Mouse (Mus musculus) intestine, embryonic 15.5 days (tissue): ENCODE data around the gene Tcirg1. TPM values are rescaled to one million over a fixed set of nuclear protein-coding genes. Genes with fewer than 3 reads are reported as not detected.

ENCODE experiments used
- ATAC-seq: fragments of 200-750 bp; cut with Nextera tagmentation; 2 replicates; pipeline ENCODE4 v1.8.0; 2017; ENCODE audit warnings: moderate TSS enrichment, moderate library complexity
- H3K27ac ChIP-seq: fragments of 300-500 bp; sonication (generic); 2 replicates; pipeline ENCODE4 v1.5.1; 2015; ENCODE audit warnings: mild to moderate bottlenecking, inconsistent platforms
- H3K27me3 ChIP-seq: fragments of 300-500 bp; sonication (generic); replicated peaks from 2 replicates; pipeline ENCODE4 v1.6.1; 2015; ENCODE audit warnings: inconsistent platforms
- H3K36me3 ChIP-seq: fragments of 300-500 bp; sonication (generic); 2 replicates; pipeline ENCODE4 v1.6.1; 2015; ENCODE audit warnings: inconsistent platforms
- H3K4me1 ChIP-seq: fragments of 300-500 bp; sonication (generic); replicated peaks from 2 replicates; pipeline ENCODE4 v1.6.1; 2015; ENCODE audit warnings: inconsistent platforms
- H3K4me2 ChIP-seq: fragments of 300-500 bp; sonication (generic); replicated peaks from 2 replicates; pipeline ENCODE4 v1.6.1; 2015; ENCODE audit warnings: mild to moderate bottlenecking, inconsistent platforms
- H3K4me3 ChIP-seq: fragments of 300-500 bp; sonication (generic); replicated peaks from 2 replicates; pipeline ENCODE4 v1.5.1; 2015; ENCODE audit warnings: inconsistent platforms
- H3K9ac ChIP-seq: fragments of 300-500 bp; sonication (generic); 2 replicates; pipeline ENCODE4 v1.6.1; 2015; ENCODE audit warnings: inconsistent platforms
- H3K9me3 ChIP-seq: fragments of 300-500 bp; sonication (generic); 2 replicates; pipeline ENCODE4 v1.6.1; 2016; ENCODE audit warnings: inconsistent platforms
- WGBS: fragments of 180-500 bp; shearing (Covaris S2); methylation state at CpG from one replicate; pipeline ENCODE4 v1.1.7; 2015; 5-methylcytosine and 5-hydroxymethylcytosine counted together
- polyA plus RNA-seq: library from polyadenylated mRNA; unstranded; fragments of >200 nt; fragmentation: Nextera tagmentation; extraction: Ambion mirVana; gene quantifications from 2 replicates; pipeline ENCODE4 v1.2.1, GENCODE M21; 2015

The Tcirg1 gene
- polyA plus RNA-seq, 1 experiment from 2014 or later, result 50.9 TPM

- no peak overlapping the region for H3K4me3 ChIP-seq
- WGBS, result 72% methylated on average over 7 of the region's 7 CpGs
- H3K4me1 ChIP-seq, result 0 out of 2 replicates have a peak, but pooled peaks cover 8% of the 10 kb centered on the region
- H3K9ac ChIP-seq, result no peak overlapping the region
- H3K36me3 ChIP-seq, result no peaks in the 10 kb centered on the region
- H3K9me3 ChIP-seq, result no peaks in the 10 kb centered on the region
- no peak for ATAC-seq
- no peak overlapping the region for H3K27ac ChIP-seq
- H3K27me3 ChIP-seq, result no peaks in the 10 kb centered on the region
- H3K4me2 ChIP-seq, result no peak overlapping the region
These were observed 35.4 kb upstream of the Tcirg1 start for GRCm38 (mm10) chr19:3942315-3942714.

DNA sequence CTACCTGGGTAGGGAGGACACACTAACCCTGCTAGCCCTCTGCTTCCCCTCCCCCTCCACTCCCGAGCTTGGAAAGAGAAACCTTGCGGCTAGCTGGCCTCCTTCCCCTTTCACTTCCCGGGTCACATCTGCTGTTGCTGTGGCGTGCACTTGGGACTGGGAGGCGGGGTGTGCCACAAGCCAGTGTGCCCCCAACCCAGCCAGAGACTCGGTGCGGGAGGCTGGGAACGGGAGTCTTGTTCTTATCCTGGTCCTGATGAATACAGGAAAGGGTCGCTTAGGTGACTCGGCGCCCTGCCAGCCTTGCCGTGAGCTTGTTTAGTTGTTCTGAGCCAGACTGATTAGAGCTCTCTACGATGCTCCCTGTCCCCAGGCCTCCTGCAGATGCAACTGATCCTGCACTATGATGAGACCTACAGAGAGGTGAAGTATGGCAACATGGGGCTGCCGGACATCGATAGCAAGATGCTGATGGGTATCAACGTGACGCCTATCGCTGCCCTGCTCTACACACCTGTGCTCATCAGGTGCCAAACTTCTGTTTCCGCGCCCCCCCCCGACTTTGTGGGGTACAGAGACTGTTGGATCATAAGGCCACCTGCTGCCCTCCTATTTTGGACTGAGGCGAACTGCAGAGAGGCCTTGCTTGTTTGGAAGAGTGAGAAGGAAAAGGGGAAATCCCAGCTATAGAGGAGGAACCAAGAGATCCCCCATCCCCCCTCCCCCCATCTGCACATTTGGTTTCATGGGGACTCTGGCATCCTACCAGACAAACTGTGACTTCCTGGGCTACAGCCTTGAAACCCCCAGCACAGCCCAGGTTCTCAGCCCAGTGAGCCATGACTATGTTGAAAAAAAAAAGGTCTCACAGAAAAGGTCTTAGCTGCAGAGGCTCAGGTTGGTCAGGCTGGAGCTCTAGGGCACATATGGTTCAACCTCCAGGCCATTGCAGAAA is 29.2 kb upstream of the Tcirg1 start:
- Histone ChIP-seq H3K9ac (peak overlapping the region; percentile 59), H3K4me1 (peaks cover 13% of the 10 kb centered on the region; the same call in 1 of the 2 replicates), H3K27ac (peak overlapping the region; percentile 51), H3K4me2 (peak overlapping the region; percentile 94), H3K9me3 (no peaks in the 10 kb centered on the region), H3K36me3 (no peaks in the 10 kb centered on the region), H3K27me3 (no peaks in the 10 kb centered on the region), H3K4me3 (peak overlapping the region; percentile 52)
- ATAC-seq, result peak; percentile 67
- WGBS, result 10% methylated on average over 22 of the region's 22 CpGs

DNA sequence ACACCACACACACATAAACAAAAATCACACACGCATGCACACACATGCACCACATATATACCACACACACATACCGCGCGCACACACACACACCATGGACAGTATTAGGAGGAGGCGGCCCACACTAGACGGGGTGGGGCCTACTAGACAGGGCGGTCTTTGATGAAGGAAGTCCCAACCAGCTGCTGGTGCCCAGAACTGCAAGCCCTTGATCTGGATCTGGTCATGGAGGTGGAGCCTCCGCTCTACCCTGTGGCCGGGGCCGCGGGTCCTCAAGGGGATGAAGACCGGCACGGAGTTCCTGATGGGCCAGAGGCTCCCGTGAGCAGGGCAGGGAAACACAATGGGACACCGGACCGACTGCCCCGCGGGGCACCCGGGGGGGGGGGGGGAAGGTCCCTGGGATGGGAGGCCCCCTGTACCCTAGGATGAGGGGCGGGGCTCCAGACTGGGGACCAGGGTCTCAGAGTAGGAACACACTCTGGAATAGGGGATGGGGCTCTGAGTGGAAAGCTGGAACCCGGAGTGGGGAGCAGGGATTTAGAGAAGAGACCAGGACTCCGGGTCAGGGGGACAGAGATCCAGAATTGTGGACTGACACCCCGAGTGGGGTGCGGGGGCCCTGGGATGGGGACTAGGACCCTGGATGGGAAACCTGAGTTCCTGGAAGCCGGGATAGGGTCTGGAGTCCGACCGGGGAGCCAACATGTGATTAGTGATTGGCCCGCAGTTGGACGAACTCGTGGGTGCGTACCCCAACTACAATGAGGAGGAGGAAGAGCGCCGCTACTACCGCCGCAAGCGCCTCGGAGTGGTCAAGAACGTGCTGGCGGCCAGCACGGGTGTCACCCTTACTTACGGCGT is 28.3 kb upstream of the Tcirg1 start, which contains the start of gene Unc93b1:
Gene Unc93b1, plus strand, starts transcription at position 155 of the 864 bp plus-strand sequence.
- Histone ChIP-seq H3K27ac (peak within 1 kb of the TSS; percentile 51), H3K4me3 (peak within 1 kb of the TSS; percentile 52), H3K9me3 (no peaks in the 10 kb centered on the region), H3K4me1 (peaks cover 21% of the 10 kb centered on the region), H3K9ac (peak within 1 kb of the TSS; percentile 59), H3K36me3 (no peaks in the 10 kb centered on the region), H3K4me2 (peak within 1 kb of the TSS; percentile 94), H3K27me3 (no peaks in the 10 kb centered on the region)
- WGBS, result 7% methylated on average over 42 of the region's 42 CpGs
- ATAC-seq, result peak; percentile 86

GRCm38 (mm10) chr19:3931716-3932115 is 24.8 kb upstream of the Tcirg1 start:
- H3K9ac ChIP-seq, result no peak overlapping the region
- peaks cover 35% of the 10 kb centered on the region for H3K4me1 ChIP-seq
- ATAC-seq, result no peak
- no peak overlapping the region for H3K4me2 ChIP-seq
- H3K36me3 ChIP-seq, result no peaks in the 10 kb centered on the region
- H3K9me3 ChIP-seq, result no peaks in the 10 kb centered on the region
- no peaks in the 10 kb centered on the region for H3K27me3 ChIP-seq
- no peak overlapping the region for H3K4me3 ChIP-seq
- no peak overlapping the region for H3K27ac ChIP-seq
- 88% methylated on average over 9 of the region's 9 CpGs for WGBS

- 70% methylated on average over 21 of the region's 21 CpGs for WGBS
- no peak for ATAC-seq
- Histone ChIP-seq H3K9ac (no peak overlapping the region), H3K4me3 (no peak overlapping the region), H3K9me3 (no peaks in the 10 kb centered on the region), H3K4me1 (peaks cover 26% of the 10 kb centered on the region), H3K27me3 (no peaks in the 10 kb centered on the region), H3K27ac (peak overlapping the region; percentile 72; the same call in 1 of the 2 replicates), H3K4me2 (no peak overlapping the region), H3K36me3 (no peaks in the 10 kb centered on the region)
These were observed 23.5 kb upstream of the Tcirg1 start for GRCm38 (mm10) chr19:3930262-3931057.

- H3K4me1 ChIP-seq, result peaks cover 22% of the 10 kb centered on the region
- H3K27me3 ChIP-seq, result no peaks in the 10 kb centered on the region
- H3K27ac ChIP-seq, result peak within 1 kb of the TSS; percentile 72
- no peak within 1 kb of the TSS for H3K9ac ChIP-seq
- no peaks in the 10 kb centered on the region for H3K9me3 ChIP-seq
- no peak within 1 kb of the TSS for H3K4me3 ChIP-seq
- ATAC-seq, result peak; percentile 80
- H3K4me2 ChIP-seq, result 0 out of 2 replicates have a peak within 1 kb of the TSS, but pooled peaks have one; percentile 9
- no peaks in the 10 kb centered on the region for H3K36me3 ChIP-seq
- WGBS, result 42% methylated on average over 12 of the region's 12 CpGs
These were observed 22.4 kb upstream of the Tcirg1 start, which contains the start of gene Aldh3b1 for GRCm38 (mm10) chr19:3929211-3929941. Gene Aldh3b1, minus strand, starts transcription at chr19:3929808.

GRCm38 (mm10) chr19:3928779-3929178 is 21.8 kb upstream of the Tcirg1 start:
- 88% methylated on average over 4 of the region's 4 CpGs for WGBS
- Histone ChIP-seq H3K27ac (no peak overlapping the region), H3K4me2 (no peak overlapping the region), H3K9me3 (no peaks in the 10 kb centered on the region), H3K4me1 (peaks cover 25% of the 10 kb centered on the region), H3K4me3 (no peak overlapping the region), H3K36me3 (no peaks in the 10 kb centered on the region), H3K9ac (no peak overlapping the region), H3K27me3 (no peaks in the 10 kb centered on the region)
- no peak for ATAC-seq

- no peaks in the 10 kb centered on the region for H3K9me3 ChIP-seq
- peaks cover 26% of the 10 kb centered on the region for H3K4me1 ChIP-seq
- H3K36me3 ChIP-seq, result no peaks in the 10 kb centered on the region
- no peak overlapping the region for H3K9ac ChIP-seq
- H3K27me3 ChIP-seq, result no peaks in the 10 kb centered on the region
- H3K4me2 ChIP-seq, result no peak overlapping the region
- ATAC-seq, result no peak
- H3K27ac ChIP-seq, result no peak overlapping the region
- 89% methylated on average over 4 of the region's 4 CpGs for WGBS
- no peak overlapping the region for H3K4me3 ChIP-seq
These were observed 21.1 kb upstream of the Tcirg1 start for GRCm38 (mm10) chr19:3927989-3928388.

DNA sequence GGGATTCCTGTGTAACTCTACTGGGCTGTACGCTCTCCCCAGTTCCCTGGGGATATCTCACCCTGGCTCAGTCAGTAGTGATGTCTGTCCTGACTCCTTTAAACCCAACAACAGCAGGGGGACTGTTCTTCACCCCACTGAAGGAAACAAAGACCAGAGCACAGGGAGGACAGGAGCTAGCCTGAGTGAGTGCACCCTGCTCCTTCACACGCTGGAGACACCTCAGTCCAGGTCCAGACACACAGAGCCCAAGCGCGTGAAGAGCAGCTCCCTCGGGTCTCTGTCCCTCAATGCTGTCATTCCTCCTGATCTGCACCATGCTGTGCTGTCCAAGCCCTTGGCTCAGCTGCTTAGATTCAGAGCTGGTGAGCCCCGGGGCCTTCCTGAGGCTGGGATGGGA is 19.8 kb upstream of the Tcirg1 start:
- H3K4me3 ChIP-seq, result no peak overlapping the region
- no peak overlapping the region for H3K4me2 ChIP-seq
- WGBS, result 65% methylated on average over 6 of the region's 6 CpGs
- H3K27me3 ChIP-seq, result no peaks in the 10 kb centered on the region
- H3K4me1 ChIP-seq, result peaks cover 29% of the 10 kb centered on the region
- no peaks in the 10 kb centered on the region for H3K36me3 ChIP-seq
- H3K27ac ChIP-seq, result no peak overlapping the region
- no peak overlapping the region for H3K9ac ChIP-seq
- ATAC-seq, result no peak
- H3K9me3 ChIP-seq, result no peaks in the 10 kb centered on the region

DNA sequence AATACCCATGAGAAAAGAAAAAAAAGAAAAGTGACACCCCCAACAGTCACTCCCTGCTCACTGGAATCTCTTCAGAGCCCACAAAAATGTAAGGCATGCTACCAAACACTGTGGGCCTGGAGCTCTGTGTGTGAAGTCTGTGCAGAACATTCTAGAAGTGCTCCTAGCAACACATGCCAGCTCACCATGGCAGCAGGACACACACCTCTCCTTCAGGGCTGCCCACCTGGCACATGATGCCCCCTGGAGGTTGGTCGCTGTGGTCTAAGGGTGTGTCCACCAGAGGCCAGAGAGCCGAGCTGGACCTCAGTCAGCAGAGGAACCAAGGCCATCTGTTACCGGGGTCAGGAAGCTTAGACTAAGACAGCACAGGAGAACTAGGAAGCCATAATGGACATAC is 19.3 kb upstream of the Tcirg1 start:
- Histone ChIP-seq H3K4me3 (no peak overlapping the region), H3K27me3 (no peaks in the 10 kb centered on the region), H3K36me3 (no peaks in the 10 kb centered on the region), H3K9me3 (no peaks in the 10 kb centered on the region), H3K9ac (no peak overlapping the region), H3K4me1 (peaks cover 29% of the 10 kb centered on the region), H3K4me2 (no peak overlapping the region), H3K27ac (no peak overlapping the region)
- 53% methylated on average over 3 of the region's 3 CpGs for WGBS
- ATAC-seq, result no peak

- Histone ChIP-seq H3K27me3 (no peaks in the 10 kb centered on the region), H3K4me2 (no peak overlapping the region), H3K4me1 (peaks cover 27% of the 10 kb centered on the region), H3K4me3 (no peak overlapping the region), H3K9ac (no peak overlapping the region), H3K27ac (no peak overlapping the region), H3K36me3 (no peaks in the 10 kb centered on the region), H3K9me3 (no peaks in the 10 kb centered on the region)
- no peak for ATAC-seq
- 82% methylated on average over 6 of the region's 6 CpGs for WGBS
These were observed 18.9 kb upstream of the Tcirg1 start for GRCm38 (mm10) chr19:3925859-3926258.
